8 mouse cellular contexts compared by ENCODE assay signal in the genomic region with DNA sequence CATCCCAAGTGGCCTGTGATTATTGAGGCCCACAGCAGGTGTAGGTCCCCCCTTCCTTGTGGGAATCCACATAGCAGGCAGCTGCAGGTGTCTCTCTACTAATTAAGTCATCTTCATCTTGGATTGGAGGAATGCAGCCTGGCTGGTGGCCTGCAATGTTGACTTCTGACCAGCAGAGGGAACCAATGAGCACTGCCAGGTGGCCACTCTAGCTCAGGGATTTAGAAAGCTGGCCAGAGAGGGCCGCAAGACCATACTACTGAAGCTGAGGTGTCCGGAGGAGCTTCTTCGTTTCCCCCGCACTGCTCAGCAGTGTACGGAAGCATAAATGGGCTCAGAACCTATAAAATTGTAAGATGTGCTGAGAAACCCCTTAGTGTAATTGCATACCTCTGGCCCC. TPM values are rescaled to one million over a fixed set of nuclear protein-coding genes. Genes with fewer than 3 reads are reported as not detected.
DNase-seq lines count a peak whose midpoint lies in the region; ATAC-seq and TF ChIP-seq lines count a peak whose summit lies in the region.
"Had no signal": no experiment of that assay in that cellular context is flagged by ENCODE, and none has a peak within 500 bp of the region (broad histone marks: within the 10 kb centered on the region; RNA-seq: fewer than 3 reads in every experiment).

No protein-coding gene starts in this region.

- in situ Hi-C loops in ES-E14 (cut with MboI; ENCODE audit: low sequenced_read_pairs in 2 of 2, unreplicated experiment in 2 of 2) = no loop called here

- intact Hi-C loops in heart, postnatal 25 days (cut with DNase I) = no loop called here

- H3K36me3 ChIP-seq in ES-E14 (ENCODE audit: control insufficient read depth, insufficient read depth, low read length, poor library complexity, severe bottlenecking) = no peaks in the 10 kb centered on the region
- H3K36me3 ChIP-seq: limb, embryonic 13.5 days had no signal

- peak; percentile 38 for DNase-seq in ES-E14 (ENCODE audit: low read depth, low spot score)
- peak; percentile 71 to 79 for DNase-seq in adrenal gland, postnatal 36 days
- DNase-seq in embryo, embryonic 9.5 days (ENCODE audit: extremely low spot score) = peak; percentile 74
- peak; percentile 16 for DNase-seq in heart, postnatal 25 days (ENCODE audit: low spot score)
- peak; percentile 68 to 84 for DNase-seq in layer of hippocampus, postnatal 25 days (ENCODE audit: extremely low spot score in 1 of 2, low spot score in 1 of 2)
- DNase-seq in spleen, adult 12 weeks (ENCODE audit: low spot score) = peak; percentile 40

- H3K4me1 ChIP-seq in ES-E14 (ENCODE audit: control insufficient read depth in 2 of 2, insufficient read depth in 2 of 2, low read length in 2 of 2, poor library complexity in 1 of 2) = peaks cover 1 to 7% of the 10 kb centered on the region in 2 experiments; a peak in 1 of 4 replicates

- no peak overlapping the region for H3K9ac ChIP-seq in ES-E14 (ENCODE audit: insufficient read depth, low read depth, low read length, poor library complexity, severe bottlenecking)
- H3K9ac ChIP-seq: limb, embryonic 13.5 days had no signal

- H3K4me3 ChIP-seq in ES-E14 (ENCODE audit: insufficient read depth in 1 of 2, low read depth in 1 of 2, low read length in 2 of 2, poor library complexity in 1 of 2, severe bottlenecking in 1 of 2) = no peak overlapping the region
- H3K4me3 ChIP-seq: limb, embryonic 13.5 days had no signal

- H3K27ac ChIP-seq in ES-E14 (ENCODE audit: insufficient read depth, low read depth, low read length, poor library complexity, severe bottlenecking) = no peak overlapping the region
- H3K27ac ChIP-seq: limb, embryonic 13.5 days had no signal

- no peaks in the 10 kb centered on the region for H3K9me3 ChIP-seq in ES-E14 (ENCODE audit: control insufficient read depth, insufficient read depth, low read depth, low read length)
- H3K9me3 ChIP-seq: limb, embryonic 13.5 days had no signal

- ATAC-seq in megakaryocyte-erythroid progenitor cell, adult 5-6 weeks (replicated peaks; ENCODE audit: low FRiP score, low TSS enrichment, poor library complexity, severe bottlenecking) = peak; percentile 24; the same call in 1 of the 2 replicates

TF ChIP-seq in ES-E14, 5 proteins besides CTCF, POLR2A, EP300 and RAD21:
- TF ChIP-seq MAFK (IDR thresholded peaks at IDR 0.05; ENCODE audit: insufficient read depth, low read depth, low read length) = no peak
- no peak for TF ChIP-seq CHD2 (IDR thresholded peaks at IDR 0.05; ENCODE audit: low read depth, low read length)
- TF ChIP-seq ZNF384 (IDR thresholded peaks at IDR 0.05; ENCODE audit: low read depth, low read length) = no peak
- TF ChIP-seq HCFC1 (IDR thresholded peaks at IDR 0.05; ENCODE audit: borderline replicate concordance, insufficient read depth, low read length) = no peak
- TF ChIP-seq ZC3H11A (IDR thresholded peaks at IDR 0.05; ENCODE audit: borderline replicate concordance, low read depth, low read length) = peak; percentile 46; the same call in 1 of the 2 replicates

RNA-seq across cellular contexts. Expression of gene Engase, which starts 31.3 kb away (rescaled TPM):
- total RNA-seq in ES-E14 (2012; rRNA removed) = 10.8 and 16.2 TPM in 2 replicates
- total RNA-seq in adrenal gland, postnatal 36 days (2021) = 10 to 100 TPM; 10.3 to 20.7 TPM
- 1 to 10 TPM; 5.7 to 6.3 TPM for total RNA-seq in heart, postnatal 25 days (2021)
- 10 to 100 TPM; 12.3 to 14.1 TPM for total RNA-seq in layer of hippocampus, postnatal 25 days (2021)
- 13.5 and 13.7 TPM in 2 replicates for total RNA-seq in megakaryocyte-erythroid progenitor cell, adult 5-6 weeks (2014; fragmentation: Nextera tagmentation)
- 6.1 and 10.7 TPM in 2 replicates for total RNA-seq in megakaryocyte-erythroid progenitor cell, adult 5-6 weeks (2017)

Comparison
In these comparisons a context has a peak if more than half of its experiments do, and no peak if none do; other contexts are left out.
1. DNase-seq: peak in every context shown above with its lines; median percentile 76 in layer of hippocampus, postnatal 25 days; 75 in adrenal gland, postnatal 36 days; 74 in embryo, embryonic 9.5 days; 40 in spleen, adult 12 weeks; 38 in ES-E14; 16 in heart, postnatal 25 days.